Mouse (Mus musculus): ENCODE results near the gene Slc22a3. TPM values are rescaled to one million over a fixed set of nuclear protein-coding genes. Genes with fewer than 3 reads are reported as not detected.

Slc22a3 gene
- polyA plus RNA-seq, 1 experiment from 2014 or later = 1.2 TPM

DNA sequence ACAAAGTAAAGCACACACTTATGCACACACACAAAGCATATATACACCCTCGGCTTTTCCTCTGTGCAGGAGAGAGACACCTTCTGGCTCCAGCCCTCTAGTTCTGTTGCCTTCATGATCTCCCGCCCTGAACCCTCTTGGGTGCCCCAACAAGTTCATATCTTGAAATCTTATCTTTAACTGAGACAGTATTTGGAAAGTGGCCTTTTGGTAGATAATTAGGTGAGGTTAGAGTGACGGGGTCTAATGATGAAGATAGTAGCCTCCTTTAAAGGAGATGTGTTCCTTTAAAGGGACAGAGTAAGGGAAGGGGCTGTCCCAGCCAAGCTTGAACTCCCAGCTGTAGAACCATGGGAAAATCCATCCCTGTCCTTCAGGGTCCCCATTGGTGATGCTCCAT lies 3.7 kb upstream of the Slc22a3 start:
- Histone ChIP-seq H3K4me1 (ENCODE audit: insufficient read depth, low read length) (peaks cover 3% of the 10 kb centered on the region; the same call in 1 of the 2 replicates), H3K9me3 (ENCODE audit: low read length) (0 out of 2 replicates have a peak, but pooled peaks cover 2% of the 10 kb centered on the region), H3K4me2 (replicated peaks; ENCODE audit: low read depth, low read length) (no peak overlapping the region), H3K27me3 (ENCODE audit: insufficient read depth, low read length) (peaks cover 30% of the 10 kb centered on the region), H3K4me3 (ENCODE audit: low read length) (no peak overlapping the region), H3K27ac (ENCODE audit: low read length) (no peak overlapping the region), H3K36me3 (ENCODE audit: insufficient read depth, low read length) (no peaks in the 10 kb centered on the region), H3K9ac (replicated peaks; ENCODE audit: low read length) (no peak overlapping the region)
- 77% methylated on average over 3 of the region's 3 CpGs for WGBS
- ATAC-seq (ENCODE audit: low FRiP score, low TSS enrichment) = no peak

DNA sequence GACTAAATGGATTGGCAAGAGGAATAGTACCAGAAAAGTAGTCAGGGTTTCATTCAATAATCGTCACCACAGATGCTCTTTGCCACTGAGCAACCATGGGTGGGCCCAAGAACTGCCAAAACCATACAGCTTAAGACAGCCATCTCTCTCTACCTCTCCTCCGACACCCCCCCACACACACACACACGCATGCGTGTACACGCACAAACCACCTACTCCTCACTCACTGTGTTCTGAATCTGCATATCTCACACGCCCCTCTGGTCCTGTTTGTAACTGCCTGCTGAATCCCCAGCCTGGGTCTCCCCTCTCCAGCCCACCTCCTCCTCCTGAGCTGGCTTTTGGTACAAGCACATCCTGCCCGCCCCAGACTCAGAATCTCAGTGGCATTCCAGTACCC lies 872 bp upstream of the Slc22a3 start:
- Histone ChIP-seq H3K4me3 (ENCODE audit: low read length) (no peak overlapping the region), H3K9me3 (ENCODE audit: low read length) (no peaks in the 10 kb centered on the region), H3K36me3 (ENCODE audit: insufficient read depth, low read length) (no peaks in the 10 kb centered on the region), H3K4me1 (ENCODE audit: insufficient read depth, low read length) (peaks cover 3% of the 10 kb centered on the region; the same call in 1 of the 2 replicates), H3K27me3 (ENCODE audit: insufficient read depth, low read length) (peaks cover 52% of the 10 kb centered on the region), H3K4me2 (replicated peaks; ENCODE audit: low read depth, low read length) (no peak overlapping the region), H3K9ac (replicated peaks; ENCODE audit: low read length) (no peak overlapping the region), H3K27ac (ENCODE audit: low read length) (no peak overlapping the region)
- 38% methylated on average over 7 of the region's 7 CpGs for WGBS
- ATAC-seq (ENCODE audit: low FRiP score, low TSS enrichment) = no peak

DNA sequence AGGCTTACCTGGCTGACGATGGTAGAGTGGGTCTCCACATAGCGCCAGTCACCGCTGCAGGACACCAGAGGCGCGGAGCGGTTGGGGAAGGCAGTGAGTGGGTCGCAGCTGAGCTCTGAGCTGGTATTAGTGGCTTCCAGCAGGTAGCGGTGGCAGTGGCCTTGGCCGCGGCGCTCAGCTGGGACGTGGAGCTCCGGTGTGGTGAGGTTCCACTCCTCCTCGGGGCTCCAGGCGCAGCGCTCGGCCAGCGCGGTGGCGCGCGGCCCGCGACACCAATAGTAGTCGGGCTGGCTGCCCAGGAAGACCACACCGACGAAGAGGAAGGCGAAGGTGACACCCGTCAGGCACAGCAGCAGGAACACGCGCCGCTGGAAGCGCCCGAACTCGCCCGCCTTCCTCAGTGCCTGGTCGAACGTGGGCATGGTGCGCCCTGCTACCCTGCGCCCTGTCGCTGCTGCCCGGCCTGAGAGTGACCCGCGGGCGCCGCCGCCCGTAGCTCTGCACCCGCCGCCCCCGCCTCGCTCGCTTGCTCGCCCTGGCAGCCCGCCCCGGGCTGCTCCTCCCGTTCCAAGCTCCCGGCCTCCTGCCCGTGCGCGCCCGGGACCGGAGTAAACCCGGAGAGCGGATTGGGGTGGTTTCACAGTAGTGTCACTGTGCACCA lies 471 bp downstream of the Slc22a3 start:
- Histone ChIP-seq H3K36me3 (ENCODE audit: insufficient read depth, low read length) (no peaks in the 10 kb centered on the region), H3K27ac (ENCODE audit: low read length) (no peak overlapping the region), H3K9ac (replicated peaks; ENCODE audit: low read length) (peak overlapping the region; percentile 38), H3K4me2 (replicated peaks; ENCODE audit: low read depth, low read length) (peak overlapping the region; percentile 73), H3K4me1 (ENCODE audit: insufficient read depth, low read length) (peaks cover 3% of the 10 kb centered on the region; the same call in 1 of the 2 replicates), H3K27me3 (ENCODE audit: insufficient read depth, low read length) (peaks cover 52% of the 10 kb centered on the region), H3K9me3 (ENCODE audit: low read length) (no peaks in the 10 kb centered on the region), H3K4me3 (ENCODE audit: low read length) (peak overlapping the region; percentile 48)
- ATAC-seq (ENCODE audit: low FRiP score, low TSS enrichment) = peak; percentile 23; the same call in 1 of the 2 replicates
- WGBS = under 1% methylated on average over 65 of the region's 65 CpGs

DNA sequence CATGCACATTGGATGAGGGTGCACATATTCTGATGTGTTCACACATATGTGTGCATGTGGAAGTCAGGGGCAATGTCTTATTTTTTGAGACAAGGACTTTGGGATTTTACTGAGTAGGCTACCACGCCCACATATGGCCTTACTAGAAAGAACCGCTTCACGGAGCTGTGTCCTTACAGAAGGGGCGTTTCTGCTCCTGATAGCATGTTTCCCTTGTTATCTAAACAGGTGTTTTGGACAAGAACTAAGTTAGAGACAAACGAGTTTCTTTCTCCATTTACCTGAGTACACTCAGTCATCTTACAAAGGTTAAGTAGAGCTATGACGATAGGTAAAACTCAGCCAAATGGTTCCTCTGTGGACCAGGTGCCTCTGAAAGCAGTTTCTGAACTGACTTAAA lies 1.8 kb downstream of the Slc22a3 start:
- ATAC-seq (ENCODE audit: low FRiP score, low TSS enrichment) = no peak

DNA sequence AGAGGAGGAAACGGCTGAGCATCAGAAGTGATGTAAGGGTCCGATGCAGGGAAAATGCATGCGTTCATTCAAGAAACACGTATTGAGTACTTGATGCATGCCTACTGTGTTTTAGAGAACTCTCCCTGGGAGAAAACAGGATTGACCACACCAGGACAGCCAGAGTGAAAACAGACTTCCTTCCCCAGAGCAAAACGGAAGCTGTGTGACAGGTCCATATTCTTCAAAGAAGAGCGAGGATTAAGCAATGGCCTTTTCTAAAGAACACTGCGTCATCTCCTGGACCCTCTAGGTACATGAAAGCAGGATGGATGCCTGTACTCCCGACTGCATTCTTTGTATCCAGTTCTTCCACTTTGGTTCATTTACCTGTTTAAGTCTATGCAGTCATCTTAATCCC lies 8.1 kb downstream of the Slc22a3 start:
- Histone ChIP-seq H3K27me3 (ENCODE audit: insufficient read depth, low read length) (peaks cover 6% of the 10 kb centered on the region; the same call in 1 of the 2 replicates), H3K36me3 (ENCODE audit: insufficient read depth, low read length) (no peaks in the 10 kb centered on the region), H3K27ac (ENCODE audit: low read length) (no peak overlapping the region), H3K4me1 (ENCODE audit: insufficient read depth, low read length) (no peaks in the 10 kb centered on the region), H3K9me3 (ENCODE audit: low read length) (no peaks in the 10 kb centered on the region), H3K4me2 (replicated peaks; ENCODE audit: low read depth, low read length) (no peak overlapping the region), H3K4me3 (ENCODE audit: low read length) (no peak overlapping the region), H3K9ac (replicated peaks; ENCODE audit: low read length) (no peak overlapping the region)
- ATAC-seq (ENCODE audit: low FRiP score, low TSS enrichment) = no peak
- WGBS = 89% methylated on average over 8 of the region's 8 CpGs

More for the DNA sequence above, 1.8 kb downstream of the Slc22a3 start:
- Histone ChIP-seq H3K9ac (replicated peaks; ENCODE audit: low read length) (no peak overlapping the region), H3K4me2 (replicated peaks; ENCODE audit: low read depth, low read length) (no peak overlapping the region), H3K27ac (ENCODE audit: low read length) (no peak overlapping the region), H3K36me3 (ENCODE audit: insufficient read depth, low read length) (no peaks in the 10 kb centered on the region), H3K27me3 (ENCODE audit: insufficient read depth, low read length) (peaks cover 52% of the 10 kb centered on the region), H3K4me3 (ENCODE audit: low read length) (no peak overlapping the region), H3K4me1 (ENCODE audit: insufficient read depth, low read length) (peaks cover 3% of the 10 kb centered on the region; the same call in 1 of the 2 replicates), H3K9me3 (ENCODE audit: low read length) (no peaks in the 10 kb centered on the region)
- 78% methylated on average over 6 of the region's 6 CpGs for WGBS

DNA sequence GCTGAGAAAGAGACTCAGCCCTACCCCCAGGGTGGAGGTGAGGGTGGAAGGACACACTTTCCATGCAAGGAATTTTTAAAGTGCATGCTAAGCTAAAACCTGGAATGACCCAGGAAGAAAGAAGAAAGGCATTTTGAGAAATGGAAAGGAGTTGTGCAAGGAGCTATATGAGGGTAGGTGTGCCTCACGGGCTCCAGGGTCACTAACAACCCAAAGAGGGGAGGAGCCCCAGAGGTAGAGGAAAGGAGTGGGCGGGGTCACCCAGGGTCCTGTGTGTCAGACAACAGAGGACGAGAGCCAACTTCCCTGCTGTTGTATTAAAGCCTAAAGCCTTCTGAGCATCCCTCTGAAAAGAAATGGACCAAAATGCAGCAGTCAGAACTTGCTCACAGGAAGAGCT lies 11.9 kb downstream of the Slc22a3 start:
- H3K9ac ChIP-seq (replicated peaks; ENCODE audit: low read length) = no peak overlapping the region
- H3K4me1 ChIP-seq (ENCODE audit: insufficient read depth, low read length) = no peaks in the 10 kb centered on the region
- ATAC-seq (ENCODE audit: low FRiP score, low TSS enrichment) = no peak
- no peaks in the 10 kb centered on the region for H3K9me3 ChIP-seq (ENCODE audit: low read length)
- no peak overlapping the region for H3K27ac ChIP-seq (ENCODE audit: low read length)
- H3K36me3 ChIP-seq (ENCODE audit: insufficient read depth, low read length) = no peaks in the 10 kb centered on the region
- no peaks in the 10 kb centered on the region for H3K27me3 ChIP-seq (ENCODE audit: insufficient read depth, low read length)
- no peak overlapping the region for H3K4me2 ChIP-seq (replicated peaks; ENCODE audit: low read depth, low read length)
- 52% methylated on average over 3 of the region's 3 CpGs for WGBS
- no peak overlapping the region for H3K4me3 ChIP-seq (ENCODE audit: low read length)

DNA sequence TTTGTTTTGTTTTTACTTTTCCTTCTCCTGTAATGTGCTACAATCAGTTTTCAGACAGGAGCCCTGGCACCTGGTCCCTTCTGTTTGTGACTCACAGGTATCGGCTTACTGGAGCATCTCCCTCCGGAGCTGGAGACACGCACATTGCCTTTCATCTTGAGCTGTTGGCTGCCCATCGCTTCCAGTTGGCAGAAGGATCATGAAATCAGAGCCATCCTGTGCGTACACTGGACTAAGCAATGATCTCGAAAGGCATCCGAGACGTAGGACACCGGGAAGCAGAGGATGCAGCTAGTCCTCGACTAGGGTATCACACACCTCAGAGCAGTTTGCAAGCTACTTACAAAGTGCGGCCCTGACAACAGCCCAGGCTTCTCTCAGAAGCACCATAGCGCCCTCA lies 15.9 kb downstream of the Slc22a3 start:
- H3K4me1 ChIP-seq (ENCODE audit: insufficient read depth, low read length) = no peaks in the 10 kb centered on the region
- no peak overlapping the region for H3K4me2 ChIP-seq (replicated peaks; ENCODE audit: low read depth, low read length)
- H3K9ac ChIP-seq (replicated peaks; ENCODE audit: low read length) = no peak overlapping the region
- ATAC-seq (ENCODE audit: low FRiP score, low TSS enrichment) = no peak
- H3K36me3 ChIP-seq (ENCODE audit: insufficient read depth, low read length) = no peaks in the 10 kb centered on the region
- H3K4me3 ChIP-seq (ENCODE audit: low read length) = no peak overlapping the region
- H3K27me3 ChIP-seq (ENCODE audit: insufficient read depth, low read length) = no peaks in the 10 kb centered on the region
- H3K27ac ChIP-seq (ENCODE audit: low read length) = no peak overlapping the region
- WGBS = 54% methylated on average over 12 of the region's 12 CpGs
- no peaks in the 10 kb centered on the region for H3K9me3 ChIP-seq (ENCODE audit: low read length)

DNA sequence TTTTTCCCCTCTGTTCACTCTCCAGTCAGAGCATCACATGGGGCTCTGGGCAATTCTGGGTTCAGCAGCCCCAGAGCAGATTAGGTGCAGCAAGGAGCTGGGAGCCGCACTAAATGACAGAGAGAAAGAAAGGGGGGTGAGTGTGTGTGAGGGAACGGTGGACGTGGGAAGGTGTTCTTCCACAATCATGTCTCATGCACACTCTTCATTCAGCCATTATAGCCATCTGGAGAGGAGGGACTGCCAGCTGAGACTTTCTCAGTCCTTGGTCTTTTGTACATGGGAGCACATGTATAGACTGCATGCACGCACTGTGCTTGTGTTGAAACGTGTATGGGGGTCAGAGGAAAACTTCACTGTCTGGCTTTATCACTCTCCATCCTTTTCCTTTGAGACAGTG lies 17.6 kb downstream of the Slc22a3 start:
- Histone ChIP-seq H3K9ac (replicated peaks; ENCODE audit: low read length) (no peak overlapping the region), H3K4me3 (ENCODE audit: low read length) (no peak overlapping the region), H3K4me1 (ENCODE audit: insufficient read depth, low read length) (no peaks in the 10 kb centered on the region), H3K36me3 (ENCODE audit: insufficient read depth, low read length) (no peaks in the 10 kb centered on the region), H3K27ac (ENCODE audit: low read length) (no peak overlapping the region), H3K27me3 (ENCODE audit: insufficient read depth, low read length) (no peaks in the 10 kb centered on the region), H3K9me3 (ENCODE audit: low read length) (no peaks in the 10 kb centered on the region), H3K4me2 (replicated peaks; ENCODE audit: low read depth, low read length) (no peak overlapping the region)
- no peak for ATAC-seq (ENCODE audit: low FRiP score, low TSS enrichment)
- 84% methylated on average over 5 of the region's 5 CpGs for WGBS

DNA sequence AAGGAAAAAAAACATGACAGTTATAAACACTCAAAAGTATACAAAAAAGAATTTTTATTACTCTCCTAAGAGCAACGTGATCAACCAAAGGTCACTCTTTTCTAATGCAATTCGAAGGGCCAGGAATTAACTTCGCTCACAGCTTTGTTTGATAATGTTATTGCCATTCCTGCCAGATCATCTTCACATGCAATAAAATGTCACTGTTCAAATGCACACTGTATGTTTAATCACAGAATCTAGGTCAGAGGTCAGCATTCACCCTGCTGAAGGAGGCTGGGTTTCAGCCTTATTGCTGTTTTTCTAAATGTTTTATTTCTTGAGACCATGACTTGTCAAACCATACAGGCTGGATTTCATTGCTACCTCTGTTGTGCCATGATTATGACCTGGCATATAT lies 21.8 kb downstream of the Slc22a3 start:
- Histone ChIP-seq H3K9ac (replicated peaks; ENCODE audit: low read length) (no peak overlapping the region), H3K36me3 (ENCODE audit: insufficient read depth, low read length) (no peaks in the 10 kb centered on the region), H3K4me2 (replicated peaks; ENCODE audit: low read depth, low read length) (no peak overlapping the region), H3K27ac (ENCODE audit: low read length) (no peak overlapping the region), H3K9me3 (ENCODE audit: low read length) (no peaks in the 10 kb centered on the region), H3K4me3 (ENCODE audit: low read length) (no peak overlapping the region), H3K4me1 (ENCODE audit: insufficient read depth, low read length) (no peaks in the 10 kb centered on the region), H3K27me3 (ENCODE audit: insufficient read depth, low read length) (no peaks in the 10 kb centered on the region)
- WGBS = 81% methylated on average over 3 of the region's 3 CpGs
- no peak for ATAC-seq (ENCODE audit: low FRiP score, low TSS enrichment)

DNA sequence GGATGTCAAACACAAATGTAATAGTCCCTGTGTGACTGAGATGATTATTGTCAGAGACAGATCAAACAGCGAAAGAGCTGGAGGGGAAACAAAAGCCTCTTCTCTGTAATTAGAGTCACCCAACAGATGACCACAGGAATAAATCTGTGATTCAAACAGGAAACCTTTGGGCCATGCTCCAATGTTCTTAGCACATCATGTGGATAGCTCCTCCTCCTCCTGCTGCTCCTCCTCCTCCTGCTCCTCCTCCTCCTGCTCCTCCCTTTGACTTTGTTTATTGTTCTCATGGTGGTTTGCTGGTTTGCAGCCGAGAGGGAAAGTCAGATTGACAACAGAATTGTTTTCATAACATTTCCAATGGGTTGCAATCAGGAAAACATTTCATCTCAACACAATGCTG lies 28.1 kb downstream of the Slc22a3 start:
- Histone ChIP-seq H3K36me3 (ENCODE audit: insufficient read depth, low read length) (no peaks in the 10 kb centered on the region), H3K4me2 (replicated peaks; ENCODE audit: low read depth, low read length) (no peak overlapping the region), H3K9ac (replicated peaks; ENCODE audit: low read length) (no peak overlapping the region), H3K4me1 (ENCODE audit: insufficient read depth, low read length) (no peaks in the 10 kb centered on the region), H3K9me3 (ENCODE audit: low read length) (peaks cover 2% of the 10 kb centered on the region; the same call in 1 of the 2 replicates), H3K27me3 (ENCODE audit: insufficient read depth, low read length) (no peaks in the 10 kb centered on the region), H3K27ac (ENCODE audit: low read length) (no peak overlapping the region), H3K4me3 (ENCODE audit: low read length) (no peak overlapping the region)
- no peak for ATAC-seq (ENCODE audit: low FRiP score, low TSS enrichment)
- WGBS = 43% methylated on average over 2 of the region's 2 CpGs

All from kidney, embryonic 16.5 days (tissue).